Mouse (Mus musculus): ENCODE results near the gene Gm281.

Gene Gm281

GRCm38 (mm10) chr14:13812801-13813479, 101.3 kb downstream of the Gm281 start:
- DNase-seq = no peak

GRCm38 (mm10) chr14:13790446-13790845, 123.8 kb downstream of the Gm281 start:
- DNase-seq = no peak

- DNase-seq = no peak
Observed at GRCm38 (mm10) chr14:13790001-13790400, 124.3 kb downstream of the Gm281 start.

- no peak for DNase-seq
Observed at GRCm38 (mm10) chr14:13782970-13783369, 131.3 kb downstream of the Gm281 start.

- no peak for DNase-seq
Observed at GRCm38 (mm10) chr14:13778383-13778782, 135.9 kb downstream of the Gm281 start.

- DNase-seq = no peak
Observed at GRCm38 (mm10) chr14:13771163-13771562, 143.1 kb downstream of the Gm281 start.

GRCm38 (mm10) chr14:13770686-13771085, 143.6 kb downstream of the Gm281 start:
- DNase-seq = no peak
